Mouse (Mus musculus): ENCODE measurements around the gene Ing1. TPM values are rescaled to one million over a fixed set of nuclear protein-coding genes. Genes with fewer than 3 reads are reported as not detected.

Gene Ing1
- polyA plus RNA-seq, 1 experiment from 2014 or later, result 35.9 TPM

Other genes starting within 250 kb of the Ing1 start
- 92.3 and 95.9 TPM in 2 replicates for gene Col4a2, start 242.8 kb upstream of the Ing1 start, polyA plus RNA-seq (2014; fragmentation: Nextera tagmentation; extraction: Ambion mirVana)
- 270 and 289 TPM in 2 replicates for gene Col4a1, start 242.7 kb upstream of the Ing1 start, polyA plus RNA-seq (2014; fragmentation: Nextera tagmentation; extraction: Ambion mirVana)
- 2.0 and 2.1 TPM in 2 replicates for gene Rab20, start 76.9 kb upstream of the Ing1 start, polyA plus RNA-seq (2014; fragmentation: Nextera tagmentation; extraction: Ambion mirVana)
- gene Naxd, start 58.1 kb upstream of the Ing1 start, polyA plus RNA-seq (2014; fragmentation: Nextera tagmentation; extraction: Ambion mirVana), result 95.1 and 103 TPM in 2 replicates
- gene Cars2, start 4.8 kb upstream of the Ing1 start, polyA plus RNA-seq (2014; fragmentation: Nextera tagmentation; extraction: Ambion mirVana), result 22.5 and 23.6 TPM in 2 replicates
- gene Ankrd10, start 80.2 kb downstream of the Ing1 start, polyA plus RNA-seq (2014; fragmentation: Nextera tagmentation; extraction: Ambion mirVana), result 77.6 and 81.7 TPM in 2 replicates
- gene 1700016D06Rik, start 145.5 kb downstream of the Ing1 start, polyA plus RNA-seq (2014; fragmentation: Nextera tagmentation; extraction: Ambion mirVana), result 0.26 TPM in 1 of 2 replicates, not detected in the other
- 45.7 and 48.1 TPM in 2 replicates for gene Arhgef7, start 172.2 kb downstream of the Ing1 start, polyA plus RNA-seq (2014; fragmentation: Nextera tagmentation; extraction: Ambion mirVana)

All from embryonic facial prominence, embryonic 14.5 days (tissue).